Mouse (Mus musculus): Measurements from ENCODE around the gene Ccdc138. TPM values are rescaled to one million over a fixed set of nuclear protein-coding genes. Genes with fewer than 3 reads are reported as not detected.

The Ccdc138 gene
- polyA plus RNA-seq, 1 experiment from 2014 or later, result 8.4 TPM

GRCm38 (mm10) chr10:58616565-58616964 is 118.8 kb downstream of the Ccdc138 start:
- Histone ChIP-seq H3K9ac (replicated peaks; ENCODE audit: low read length) (no peak overlapping the region), H3K36me3 (ENCODE audit: control insufficient read depth, insufficient read depth, low read length) (no peaks in the 10 kb centered on the region), H3K4me3 (replicated peaks; ENCODE audit: low read depth, low read length) (no peak overlapping the region), H3K9me3 (ENCODE audit: control insufficient read depth, low read length) (no peaks in the 10 kb centered on the region), H3K4me1 (ENCODE audit: control insufficient read depth, insufficient read depth, low read length) (no peaks in the 10 kb centered on the region), H3K4me2 (ENCODE audit: low read length) (no peak overlapping the region), H3K27ac (replicated peaks; ENCODE audit: low read depth, low read length) (no peak overlapping the region), H3K27me3 (ENCODE audit: control insufficient read depth, insufficient read depth, low read length) (no peaks in the 10 kb centered on the region)
- ATAC-seq (ENCODE audit: low FRiP score, low TSS enrichment) (no peak), DNase-seq (no peak)
- WGBS, result 89% methylated on average over 5 of the region's 5 CpGs

DNA sequence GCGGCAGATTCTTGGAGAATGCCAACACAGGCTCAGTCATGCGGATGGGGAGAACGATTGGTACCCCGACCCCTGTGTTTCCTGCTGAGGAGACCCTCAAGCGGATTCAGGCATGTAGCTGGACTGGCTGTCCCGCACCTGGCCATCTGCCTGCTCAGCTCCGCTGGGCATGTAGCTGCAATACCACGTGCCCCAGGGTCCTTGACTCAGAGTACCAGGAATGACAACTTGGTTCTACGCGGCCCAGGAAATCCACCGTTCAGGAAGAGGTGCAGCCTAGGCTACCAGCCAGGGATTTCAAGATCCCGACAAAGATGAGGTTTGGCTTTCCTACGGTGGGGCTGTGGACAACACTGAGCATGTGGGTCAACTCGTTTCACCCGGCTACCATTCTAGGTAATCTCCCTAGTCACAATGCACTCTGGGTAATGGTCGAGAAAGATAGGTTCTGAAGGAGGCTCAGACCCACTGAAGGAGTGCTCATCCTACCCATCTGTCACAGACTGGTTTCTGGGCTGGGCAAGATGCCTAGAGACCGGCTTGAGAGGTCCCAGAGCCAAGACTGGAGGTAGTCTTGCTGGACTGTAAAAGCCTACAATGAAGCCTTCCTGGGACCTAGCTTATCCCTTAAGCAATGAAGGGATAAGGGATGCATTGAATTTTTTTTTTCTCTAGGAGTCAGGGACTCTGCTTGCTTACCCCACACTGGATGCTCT is 120.9 kb downstream of the Ccdc138 start:
- H3K9ac ChIP-seq (replicated peaks; ENCODE audit: low read length), result no peak overlapping the region
- H3K4me2 ChIP-seq (ENCODE audit: low read length), result no peak overlapping the region
- H3K4me1 ChIP-seq (ENCODE audit: control insufficient read depth, insufficient read depth, low read length), result no peaks in the 10 kb centered on the region
- WGBS, result 92% methylated on average over 17 of the region's 17 CpGs
- H3K4me3 ChIP-seq (replicated peaks; ENCODE audit: low read depth, low read length), result no peak overlapping the region
- no peak for DNase-seq
- H3K27ac ChIP-seq (replicated peaks; ENCODE audit: low read depth, low read length), result no peak overlapping the region
- H3K9me3 ChIP-seq (ENCODE audit: control insufficient read depth, low read length), result no peaks in the 10 kb centered on the region
- no peaks in the 10 kb centered on the region for H3K27me3 ChIP-seq (ENCODE audit: control insufficient read depth, insufficient read depth, low read length)
- no peak for ATAC-seq (ENCODE audit: low FRiP score, low TSS enrichment)
- H3K36me3 ChIP-seq (ENCODE audit: control insufficient read depth, insufficient read depth, low read length), result no peaks in the 10 kb centered on the region

- Histone ChIP-seq H3K36me3 (ENCODE audit: control insufficient read depth, insufficient read depth, low read length) (no peaks in the 10 kb centered on the region), H3K4me2 (ENCODE audit: low read length) (no peak overlapping the region), H3K27me3 (ENCODE audit: control insufficient read depth, insufficient read depth, low read length) (no peaks in the 10 kb centered on the region), H3K27ac (replicated peaks; ENCODE audit: low read depth, low read length) (no peak overlapping the region), H3K4me1 (ENCODE audit: control insufficient read depth, insufficient read depth, low read length) (no peaks in the 10 kb centered on the region), H3K4me3 (replicated peaks; ENCODE audit: low read depth, low read length) (no peak overlapping the region), H3K9me3 (ENCODE audit: control insufficient read depth, low read length) (no peaks in the 10 kb centered on the region), H3K9ac (replicated peaks; ENCODE audit: low read length) (no peak overlapping the region)
- 79% methylated on average over 4 of the region's 4 CpGs for WGBS
- ATAC-seq (ENCODE audit: low FRiP score, low TSS enrichment) (no peak), DNase-seq (no peak)
Observed at GRCm38 (mm10) chr10:58619266-58619665, 121.5 kb downstream of the Ccdc138 start.

DNA sequence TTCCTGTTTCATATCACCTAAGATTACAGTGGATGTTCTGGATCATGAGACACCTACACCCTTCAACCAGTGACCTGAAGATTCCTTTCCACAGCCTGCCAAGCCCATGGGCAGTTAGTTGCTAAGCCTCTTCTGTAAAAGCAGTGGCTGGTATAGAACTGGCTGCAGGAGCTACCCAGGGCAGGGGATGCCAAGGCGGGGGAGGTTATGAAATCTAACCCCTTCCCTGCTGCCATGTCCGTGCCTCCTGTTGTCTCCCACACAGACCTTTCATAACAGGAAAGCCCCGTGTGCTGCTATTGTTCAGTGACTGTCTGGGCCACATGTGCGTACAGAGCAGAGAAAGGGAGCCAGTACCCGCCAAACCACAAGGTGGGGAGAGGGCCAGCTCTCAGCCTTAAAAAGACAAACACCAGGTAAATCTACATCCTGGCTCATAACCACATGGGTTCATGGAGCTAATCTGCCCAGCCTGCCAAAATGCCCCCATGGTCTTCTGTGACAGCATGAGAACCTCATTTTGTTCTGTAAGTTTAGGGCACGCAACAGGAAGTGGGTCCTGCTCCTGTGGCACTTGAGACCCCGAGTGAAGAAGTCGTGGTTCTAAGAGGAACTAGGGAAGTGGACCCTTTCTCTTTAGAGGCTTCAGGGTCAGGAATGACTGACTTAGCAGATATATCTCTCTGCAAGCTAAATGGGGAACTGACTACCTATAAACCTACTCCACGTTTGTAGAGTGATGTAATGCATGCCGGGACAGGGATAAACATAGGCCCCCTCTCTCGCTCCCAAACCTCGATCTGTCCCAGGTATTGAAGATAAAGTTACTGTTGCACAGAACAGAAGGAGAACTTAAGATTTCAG is 127.3 kb downstream of the Ccdc138 start:
- DNase-seq (no peak), ATAC-seq (ENCODE audit: low FRiP score, low TSS enrichment) (no peak)
- Histone ChIP-seq H3K4me3 (replicated peaks; ENCODE audit: low read depth, low read length) (no peak overlapping the region), H3K4me2 (ENCODE audit: low read length) (no peak overlapping the region), H3K27ac (replicated peaks; ENCODE audit: low read depth, low read length) (no peak overlapping the region), H3K4me1 (ENCODE audit: control insufficient read depth, insufficient read depth, low read length) (no peaks in the 10 kb centered on the region), H3K9ac (replicated peaks; ENCODE audit: low read length) (no peak overlapping the region), H3K36me3 (ENCODE audit: control insufficient read depth, insufficient read depth, low read length) (no peaks in the 10 kb centered on the region), H3K27me3 (ENCODE audit: control insufficient read depth, insufficient read depth, low read length) (no peaks in the 10 kb centered on the region), H3K9me3 (ENCODE audit: control insufficient read depth, low read length) (no peaks in the 10 kb centered on the region)
- 80% methylated on average over 12 of the region's 12 CpGs for WGBS

Other genes starting within 250 kb of the Ccdc138 start
- 80.5 and 93.6 TPM in 2 replicates for gene Gcc2, start 242.5 kb upstream of the Ccdc138 start, polyA plus RNA-seq (2014; fragmentation: Nextera tagmentation; extraction: Ambion mirVana)
- 47.7 and 54.1 TPM in 2 replicates for gene Lims1, start 174.5 kb upstream of the Ccdc138 start, polyA plus RNA-seq (2014; fragmentation: Nextera tagmentation; extraction: Ambion mirVana)
- gene Ranbp2, start 51.0 kb upstream of the Ccdc138 start, polyA plus RNA-seq (2014; fragmentation: Nextera tagmentation; extraction: Ambion mirVana), result 32.7 and 35.6 TPM in 2 replicates
- gene Edar, start 177.7 kb downstream of the Ccdc138 start, polyA plus RNA-seq (2014; fragmentation: Nextera tagmentation; extraction: Ambion mirVana), result 0.09 and 0.41 TPM in 2 replicates
- not detected in 2 replicates for gene Gm17542, start 220.3 kb downstream of the Ccdc138 start, polyA plus RNA-seq (2014; fragmentation: Nextera tagmentation; extraction: Ambion mirVana)